Mouse (Mus musculus) lung, embryonic 16.5 days (tissue): ENCODE measurements around the gene Spen. TPM values are rescaled to one million over a fixed set of nuclear protein-coding genes. Genes with fewer than 3 reads are reported as not detected.
"Not testable (repeated sequence)": the region's sequence is repeated elsewhere in the genome, so short reads cannot be mapped to it uniquely, and the experiment has no call there.

Experiments used
- ATAC-seq: fragments of 200-750 bp; cut with Nextera tagmentation; 2 replicates; pipeline ENCODE4 v1.8.0; 2017; ENCODE audit warnings: low read depth, mild to moderate bottlenecking, moderate library complexity
- H3K27ac ChIP-seq: fragments of 300-500 bp; sonication (generic); 2 replicates; pipeline ENCODE4 v1.5.1; 2014; ENCODE audit warnings: mild to moderate bottlenecking, control low read depth, low read length
- H3K27me3 ChIP-seq: fragments of 300-500 bp; sonication (generic); 2 replicates; pipeline ENCODE4 v1.6.1; 2014; ENCODE audit warnings: low read depth, low read length, mixed read lengths; ENCODE audit not compliant: control insufficient read depth, insufficient read depth
- H3K36me3 ChIP-seq: fragments of 300-500 bp; sonication (generic); 2 replicates; pipeline ENCODE4 v1.6.1; 2014; ENCODE audit warnings: low read length; ENCODE audit not compliant: control insufficient read depth, insufficient read depth
- H3K4me1 ChIP-seq: fragments of 300-500 bp; sonication (generic); replicated peaks from 2 replicates; pipeline ENCODE4 v1.6.1; 2014; ENCODE audit warnings: low read length, mixed read lengths; ENCODE audit not compliant: control insufficient read depth, insufficient read depth
- H3K4me2 ChIP-seq: fragments of 300-500 bp; sonication (generic); 2 replicates; pipeline ENCODE4 v1.6.1; 2014; ENCODE audit warnings: low read depth, low read length, control low read depth
- H3K4me3 ChIP-seq: fragments of 300-500 bp; sonication (generic); 2 replicates; pipeline ENCODE4 v1.5.1; 2014; ENCODE audit warnings: mild to moderate bottlenecking, low read length, control low read depth
- H3K9ac ChIP-seq: fragments of 300-500 bp; sonication (generic); 2 replicates; pipeline ENCODE4 v1.6.1; 2014; ENCODE audit warnings: low read length, control low read depth
- H3K9me3 ChIP-seq: fragments of 300-500 bp; sonication (generic); 2 replicates; pipeline ENCODE4 v1.6.1; 2016; ENCODE audit warnings: low read length; ENCODE audit not compliant: control insufficient read depth
- WGBS: fragments of 180-500 bp; shearing (Covaris S2); extraction: QIAGEN DNeasy Blood & Tissue Kit; methylation state at CpG from one replicate; pipeline ENCODE4 v1.1.7; 2014; 5-methylcytosine and 5-hydroxymethylcytosine counted together
- polyA plus RNA-seq: library from polyadenylated mRNA; unstranded; fragments of >200 nt; fragmentation: Nextera tagmentation; extraction: Ambion mirVana; gene quantifications from 2 replicates; pipeline ENCODE4 v1.2.1, GENCODE M21; 2015

Spen gene
- polyA plus RNA-seq, 1 experiment from 2014 or later: 6.9 TPM

DNA sequence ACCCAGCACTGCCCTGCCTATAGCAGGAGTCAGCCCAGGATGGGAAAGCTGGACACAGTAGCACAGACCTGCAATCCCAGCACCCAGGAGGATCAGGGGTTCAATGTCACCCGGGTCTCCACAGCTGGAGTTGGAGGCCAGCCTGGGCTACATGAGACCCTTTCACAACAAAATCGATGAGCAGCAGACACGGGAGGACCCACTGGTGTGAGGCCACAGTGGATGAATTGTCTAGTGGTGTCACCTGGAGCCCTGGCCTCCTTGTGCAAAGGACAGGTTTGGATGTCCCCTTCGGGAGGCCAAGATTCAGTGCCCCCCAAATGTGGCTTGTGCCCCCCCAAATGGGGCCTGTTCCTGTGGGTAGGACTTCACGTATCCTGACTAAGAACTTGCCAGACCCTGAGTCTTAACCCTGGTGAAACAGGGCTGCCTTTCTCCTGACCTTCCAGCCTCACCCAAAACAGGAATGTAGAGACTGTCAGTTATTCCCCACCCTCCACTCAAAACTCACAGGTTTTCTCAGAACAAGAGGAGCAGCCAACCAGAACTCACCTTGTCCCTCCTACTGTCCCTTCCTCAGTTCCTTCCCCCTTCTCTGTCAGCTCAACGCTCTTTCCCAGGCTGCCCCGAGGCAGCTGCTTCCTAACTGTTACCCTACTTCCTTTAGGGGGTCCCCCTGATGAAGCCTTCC, 34.4 kb upstream of the Spen start:
- WGBS: 59% methylated on average over 7 of the region's 7 CpGs
- peaks cover 11% of the 10 kb centered on the region for H3K36me3 ChIP-seq
- peaks cover 17% of the 10 kb centered on the region for H3K4me1 ChIP-seq
- peaks cover 2% of the 10 kb centered on the region; the same call in 1 of the 2 replicates for H3K9me3 ChIP-seq
- H3K9ac ChIP-seq: no peak overlapping the region
- peak overlapping the region; percentile 80 for H3K27ac ChIP-seq
- H3K4me3 ChIP-seq: no peak overlapping the region
- H3K27me3 ChIP-seq: no peaks in the 10 kb centered on the region
- H3K4me2 ChIP-seq: no peak overlapping the region
- peak; percentile 52 for ATAC-seq

DNA sequence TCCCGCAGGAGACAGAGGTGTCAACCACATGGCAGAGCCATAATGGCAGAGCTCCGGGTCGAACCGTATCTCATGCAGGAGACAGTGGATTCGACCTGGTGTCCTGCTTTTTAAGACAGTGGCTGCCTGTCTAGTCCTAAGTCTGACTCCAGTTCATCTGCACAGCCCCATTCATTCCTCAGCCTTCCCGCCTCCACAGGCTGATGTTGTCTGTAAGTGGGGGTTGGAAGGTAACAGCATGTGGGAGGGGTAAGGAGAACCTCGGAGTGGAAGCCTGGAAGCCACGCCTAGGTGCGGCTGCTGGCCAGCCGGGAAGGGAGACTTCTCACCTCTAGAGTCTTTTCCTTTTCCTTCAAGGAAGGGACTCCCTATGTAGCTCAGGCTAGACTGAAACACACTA, 33.5 kb upstream of the Spen start:
- Histone ChIP-seq H3K4me2 (no peak overlapping the region), H3K36me3 (peaks cover 3% of the 10 kb centered on the region), H3K27me3 (no peaks in the 10 kb centered on the region), H3K9me3 (peaks cover 1% of the 10 kb centered on the region; the same call in 1 of the 2 replicates), H3K27ac (peak overlapping the region; percentile 77; the same call in 1 of the 2 replicates), H3K4me3 (no peak overlapping the region), H3K4me1 (peaks cover 17% of the 10 kb centered on the region), H3K9ac (no peak overlapping the region)
- WGBS: 49% methylated on average over 10 of the region's 10 CpGs
- no peak for ATAC-seq

DNA sequence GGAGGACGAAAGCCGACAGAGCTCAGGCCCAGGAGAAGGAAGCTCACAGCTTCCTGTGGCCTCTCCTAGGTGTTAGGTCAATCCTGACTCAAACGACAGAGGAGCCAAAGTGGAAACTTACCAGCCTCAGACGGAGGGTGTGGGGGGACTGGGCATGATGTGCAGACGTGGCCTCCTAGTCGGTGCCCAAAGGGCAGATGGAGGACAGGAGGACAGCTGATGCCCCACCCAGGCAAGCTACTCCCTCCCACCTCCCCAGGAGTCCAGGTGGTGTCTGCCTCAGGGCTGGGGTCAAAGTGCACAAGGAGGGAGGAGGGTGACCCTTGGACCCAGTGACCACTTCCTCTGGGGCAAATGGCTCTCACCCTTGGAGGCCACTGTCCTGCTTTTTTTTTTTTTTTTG, 32.9 kb upstream of the Spen start:
- H3K27ac ChIP-seq: no peak overlapping the region
- no peaks in the 10 kb centered on the region for H3K9me3 ChIP-seq
- no peaks in the 10 kb centered on the region for H3K36me3 ChIP-seq
- H3K27me3 ChIP-seq: no peaks in the 10 kb centered on the region
- H3K4me2 ChIP-seq: no peak overlapping the region
- ATAC-seq: no peak
- no peak overlapping the region for H3K9ac ChIP-seq
- H3K4me3 ChIP-seq: no peak overlapping the region
- peaks cover 17% of the 10 kb centered on the region for H3K4me1 ChIP-seq
- 49% methylated on average over 6 of the region's 6 CpGs for WGBS

DNA sequence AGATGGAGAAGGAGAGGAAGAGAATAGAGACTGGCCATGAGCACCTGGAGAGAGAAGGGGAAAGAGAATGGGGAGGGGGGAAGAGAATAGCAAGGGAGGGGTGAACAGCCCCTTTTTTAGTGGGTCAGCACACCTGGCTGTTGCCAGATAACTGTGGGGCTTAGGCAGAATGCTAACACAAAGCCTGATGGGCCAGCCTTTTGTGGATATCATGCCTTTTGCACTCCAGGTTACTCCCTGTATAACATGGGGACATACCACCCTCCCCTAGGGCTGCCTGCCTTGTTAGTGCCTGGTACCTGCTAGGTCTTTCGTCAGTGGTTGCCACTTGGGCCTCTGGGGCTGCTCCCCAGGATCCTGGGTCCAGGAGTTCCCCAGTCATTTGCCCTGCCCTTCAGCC, 32.4 kb upstream of the Spen start:
- no peaks in the 10 kb centered on the region for H3K36me3 ChIP-seq
- H3K4me2 ChIP-seq: no peak overlapping the region
- no peak overlapping the region for H3K4me3 ChIP-seq
- no peaks in the 10 kb centered on the region for H3K9me3 ChIP-seq
- H3K27me3 ChIP-seq: no peaks in the 10 kb centered on the region
- no peak for ATAC-seq
- no peak overlapping the region for H3K9ac ChIP-seq
- H3K27ac ChIP-seq: no peak overlapping the region
- 89% methylated on average over 1 of the region's 1 CpGs for whole genome bisulfite sequencing
- H3K4me1 ChIP-seq: peaks cover 17% of the 10 kb centered on the region

DNA sequence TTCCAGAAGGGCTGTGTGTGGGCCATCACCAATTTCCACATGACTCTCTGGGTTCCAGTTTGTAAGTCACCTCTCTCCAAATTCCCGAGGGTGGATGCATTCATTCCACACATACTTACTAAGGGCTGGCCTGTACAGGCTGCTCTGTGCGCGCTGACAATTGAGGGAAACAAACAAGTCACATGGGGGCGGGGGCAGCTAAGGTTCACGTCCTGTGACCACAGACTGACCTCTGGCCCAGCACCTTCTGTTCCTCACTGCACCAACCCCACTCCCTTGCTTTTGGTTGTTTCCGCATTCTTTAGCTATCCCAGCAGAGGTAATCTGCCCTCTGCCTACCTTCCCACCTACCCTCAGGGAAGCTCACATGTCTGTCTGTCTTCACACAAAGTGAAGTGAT, 31.6 kb upstream of the Spen start:
- H3K4me1 ChIP-seq: peaks cover 14% of the 10 kb centered on the region
- no peak overlapping the region for H3K27ac ChIP-seq
- ATAC-seq: no peak

DNA sequence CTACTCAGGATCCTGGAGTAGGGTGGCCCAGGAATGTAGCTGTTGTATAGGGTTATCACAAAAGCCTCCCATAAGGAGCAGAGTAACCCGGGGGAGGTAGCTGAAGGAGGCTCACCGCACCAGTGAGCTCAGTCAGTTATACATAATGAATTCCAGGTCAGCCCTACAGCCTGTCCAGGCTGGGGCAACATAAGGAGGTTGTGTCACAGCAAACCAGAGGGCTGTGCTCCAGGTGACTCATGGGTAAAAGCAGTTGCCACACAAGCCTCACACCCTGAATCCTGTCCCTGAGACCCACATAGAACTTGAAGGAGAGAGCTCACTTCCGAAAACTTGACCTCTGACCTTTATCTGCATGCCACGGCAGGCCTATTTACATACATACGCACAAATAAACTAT, 30.6 kb upstream of the Spen start:
- no peak overlapping the region for H3K27ac ChIP-seq
- H3K9ac ChIP-seq: no peak overlapping the region
- no peaks in the 10 kb centered on the region for H3K36me3 ChIP-seq
- no peak overlapping the region for H3K4me3 ChIP-seq
- no peak for ATAC-seq
- WGBS: 81% methylated on average over 5 of the region's 5 CpGs
- no peaks in the 10 kb centered on the region for H3K9me3 ChIP-seq
- H3K27me3 ChIP-seq: no peaks in the 10 kb centered on the region
- no peak overlapping the region for H3K4me2 ChIP-seq
- H3K4me1 ChIP-seq: peaks cover 9% of the 10 kb centered on the region

More for the DNA sequence above, 31.6 kb upstream of the Spen start:
- Histone ChIP-seq H3K27me3 (no peaks in the 10 kb centered on the region), H3K4me2 (no peak overlapping the region), H3K9ac (no peak overlapping the region), H3K9me3 (no peaks in the 10 kb centered on the region), H3K4me3 (no peak overlapping the region), H3K36me3 (no peaks in the 10 kb centered on the region)
- WGBS: 51% methylated on average over 6 of the region's 6 CpGs

DNA sequence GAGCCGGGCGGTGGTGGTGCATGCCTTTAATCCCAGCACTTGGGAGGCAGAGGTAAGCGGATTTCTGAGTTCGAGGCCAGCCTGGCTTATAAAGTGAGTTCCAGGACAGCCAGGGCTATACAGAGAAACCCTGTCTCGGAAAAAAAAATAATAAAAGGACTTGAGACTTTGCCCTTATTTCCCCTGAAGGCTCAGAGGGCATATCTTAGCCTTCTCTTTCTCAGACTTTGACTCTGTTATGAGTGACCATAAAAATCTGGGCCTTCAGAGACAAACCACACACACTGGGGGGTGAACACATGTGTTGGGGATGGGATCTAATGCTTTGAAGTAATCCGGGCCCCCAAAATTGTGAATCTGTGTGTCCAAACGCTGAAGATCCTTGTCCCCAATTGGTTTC, 28.8 kb upstream of the Spen start:
- H3K9ac ChIP-seq, ATAC-seq, H3K4me1 ChIP-seq, H3K4me2 ChIP-seq, H3K27me3 ChIP-seq, H3K9me3 ChIP-seq, H3K27ac ChIP-seq, H3K4me3 ChIP-seq, H3K36me3 ChIP-seq: not testable (repeated sequence)
- WGBS: 93% methylated on average over 7 of the region's 7 CpGs

DNA sequence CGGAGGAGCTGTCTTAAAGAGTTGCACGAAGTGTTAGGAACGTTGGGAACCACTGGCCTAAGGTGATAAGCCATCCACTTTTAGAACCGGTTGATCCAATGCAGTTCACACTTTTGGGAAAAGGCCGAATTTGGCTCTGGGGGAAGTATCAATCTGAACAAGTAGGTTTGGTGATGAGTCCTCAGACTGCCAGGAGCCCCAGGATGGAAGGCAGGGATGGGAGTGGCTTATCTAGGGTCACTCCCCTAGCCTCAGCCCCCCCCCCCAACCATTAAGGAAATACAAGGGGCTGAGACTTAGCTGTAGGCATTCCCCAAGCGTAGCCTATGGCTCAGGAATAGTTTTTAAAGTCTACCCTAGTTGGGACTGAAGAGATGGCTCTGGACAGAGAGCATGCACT, 27.8 kb upstream of the Spen start:
- Histone ChIP-seq H3K27ac (no peak overlapping the region), H3K36me3 (no peaks in the 10 kb centered on the region), H3K9me3 (no peaks in the 10 kb centered on the region), H3K9ac (no peak overlapping the region), H3K27me3 (no peaks in the 10 kb centered on the region), H3K4me1 (peaks cover 6% of the 10 kb centered on the region), H3K4me3 (no peak overlapping the region), H3K4me2 (no peak overlapping the region)
- WGBS: 81% methylated on average over 6 of the region's 6 CpGs
- no peak for ATAC-seq

DNA sequence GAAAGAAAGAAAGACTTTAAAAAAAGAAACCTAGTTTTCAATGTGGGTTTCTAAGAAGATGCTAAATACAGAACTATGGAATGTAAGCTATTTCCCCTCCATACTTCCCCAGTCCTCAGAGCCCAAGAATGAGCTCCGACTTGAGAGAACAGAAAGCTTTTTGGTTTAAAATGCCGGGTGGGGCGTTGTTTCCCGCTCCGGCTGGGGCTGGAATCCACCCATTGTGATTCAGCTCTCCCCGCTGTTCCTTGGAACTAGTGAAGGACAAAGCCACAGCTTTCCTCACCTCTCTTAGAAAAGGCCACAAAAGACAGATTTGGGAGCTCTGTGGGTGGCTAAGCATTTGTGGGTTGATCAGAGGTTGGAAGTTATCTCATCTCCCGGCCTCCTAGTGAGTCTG, 26.9 kb upstream of the Spen start:
- ATAC-seq: peak; percentile 23; the same call in 1 of the 2 replicates
- WGBS: 38% methylated on average over 7 of the region's 7 CpGs
- no peak overlapping the region for H3K4me2 ChIP-seq

More for the DNA sequence above, 26.9 kb upstream of the Spen start:
- Histone ChIP-seq H3K9me3 (no peaks in the 10 kb centered on the region), H3K27ac (peak overlapping the region; percentile 51), H3K36me3 (no peaks in the 10 kb centered on the region), H3K9ac (no peak overlapping the region), H3K27me3 (no peaks in the 10 kb centered on the region), H3K4me1 (peaks cover 6% of the 10 kb centered on the region), H3K4me3 (no peak overlapping the region)
